Mouse (Mus musculus) lung, postnatal 0 days (tissue): ENCODE results near the gene Pglyrp1.

Experiments used
- CTCF ChIP-seq: IDR thresholded peaks from 2 replicates; pipeline ENCODE4 v1.5.1; 2016; ENCODE audit warnings: antibody characterized with exemption, mild to moderate bottlenecking
- EP300 ChIP-seq: IDR thresholded peaks from 2 replicates; pipeline ENCODE4 v1.6.1; 2016; ENCODE audit warnings: antibody characterized with exemption, mild to moderate bottlenecking, control low read depth

DNA sequence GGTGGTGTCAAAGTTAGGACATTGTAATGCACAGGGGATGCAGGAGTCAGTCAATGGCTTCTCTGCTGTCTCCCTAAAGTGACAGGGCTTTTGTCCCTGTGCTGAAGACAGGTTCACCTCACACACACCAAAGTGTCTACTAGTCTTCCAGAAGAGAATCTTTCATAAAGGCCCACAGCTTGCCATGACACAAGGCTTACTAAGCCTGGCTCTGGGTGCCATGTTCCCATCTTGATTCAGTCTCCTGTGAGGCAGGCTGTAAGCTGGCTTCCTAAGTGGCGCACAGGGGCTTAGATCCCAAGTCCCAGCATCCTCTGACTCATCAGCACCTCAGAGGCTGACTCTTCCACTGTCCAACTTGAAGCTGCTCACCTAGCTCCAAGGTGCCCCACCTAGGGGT, 15.8 kb downstream of the Pglyrp1 start:
- TF ChIP-seq EP300 (no peak), CTCF (no peak)
